Mouse (Mus musculus) Patski (cell line): ENCODE measurements around the gene Hras. TPM values are rescaled to one million over a fixed set of nuclear protein-coding genes. Genes with fewer than 3 reads are reported as not detected.

ENCODE experiments used
- ATAC-seq: fragments of 100-300 bp; one replicate; pipeline ENCODE4 v1.8.0; 2021
- CTCF ChIA-PET: fragments of 350-600 bp; sonication (Branson Sonifier 250); formaldehyde crosslinking; loops from one replicate; lab custom pipeline; 2022; ENCODE audit warnings: inconsistent platforms; lab: Charles Lee
- POLR2A ChIA-PET: fragments of 350-600 bp; sonication (Branson Sonifier 250); formaldehyde crosslinking; loops from one replicate; lab custom pipeline; 2022; ENCODE audit warnings: antibody characterized with exemption, inconsistent platforms; lab: Charles Lee
- DNase-seq: peaks from one replicate; pipeline ENCODE4 v3.0.0-alpha.2; 2011; ENCODE audit warnings: low read depth, low spot score
- H3K27me3 ChIP-seq: fragments of 371-371 bp; one replicate; pipeline ENCODE4 v1.5.1; 2021
- CTCF ChIP-seq: fragments of 100-300 bp; IDR thresholded peaks from one replicate; pipeline ENCODE4 v1.5.1; 2021
- in situ Hi-C: fragments of 300-500 bp; cut with MboI; formaldehyde crosslinking; loops from 3 replicates; pipeline ENCODE4 v1.11.1; 2018; ENCODE audit warnings: low pct_unique_long_range_greater_than_20kb, mixed read lengths
- polyA plus RNA-seq: library from polyadenylated mRNA; unstranded; gene quantifications from one replicate; pipeline ENCODE4 v1.2.3, GENCODE M21; 2021

Gene Hras
- polyA plus RNA-seq, result 80.1 TPM

DNA sequence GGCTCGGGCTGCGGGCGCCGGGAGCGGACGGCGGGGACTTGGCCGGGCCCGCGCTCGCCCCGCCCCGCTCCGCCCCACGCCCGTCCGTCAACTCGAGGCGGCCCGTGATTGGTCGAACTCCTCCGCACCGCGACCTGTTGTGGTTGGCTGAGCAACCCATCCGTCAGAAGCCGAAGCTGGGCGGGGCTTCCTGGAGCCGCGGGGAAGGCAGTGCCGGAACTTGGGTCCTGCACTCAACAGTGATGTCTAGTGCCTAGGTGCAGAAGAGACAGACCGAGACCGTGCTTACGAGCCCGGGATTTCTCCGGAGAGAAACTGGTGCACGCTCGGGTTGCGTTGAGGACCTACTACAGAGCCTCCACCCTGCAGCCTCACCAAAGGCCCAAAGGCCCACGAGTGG is at the start of gene Hras, which contains the start of gene Lrrc56:
TSS of gene Hras (minus strand) at position 58 of the 400 bp plus-strand sequence.
TSS of gene Lrrc56 (plus strand) at position 210 of the 400 bp plus-strand sequence.
- no peaks in the 10 kb centered on the region for H3K27me3 ChIP-seq
- ChIA-PET CTCF (no interaction called here), POLR2A (interaction anchor here (0.6 to 3.1 kb wide), 7 partner anchors 17 to 709 kb away, joined by 3 to 14 read pairs (median 4); partner anchors contain the start of gene Rassf7)
- DNase-seq (peak; percentile 86), ATAC-seq (peak; percentile 90)
- TF ChIP-seq CTCF, result no peak
- in situ Hi-C loops, result no loop called here

DNA sequence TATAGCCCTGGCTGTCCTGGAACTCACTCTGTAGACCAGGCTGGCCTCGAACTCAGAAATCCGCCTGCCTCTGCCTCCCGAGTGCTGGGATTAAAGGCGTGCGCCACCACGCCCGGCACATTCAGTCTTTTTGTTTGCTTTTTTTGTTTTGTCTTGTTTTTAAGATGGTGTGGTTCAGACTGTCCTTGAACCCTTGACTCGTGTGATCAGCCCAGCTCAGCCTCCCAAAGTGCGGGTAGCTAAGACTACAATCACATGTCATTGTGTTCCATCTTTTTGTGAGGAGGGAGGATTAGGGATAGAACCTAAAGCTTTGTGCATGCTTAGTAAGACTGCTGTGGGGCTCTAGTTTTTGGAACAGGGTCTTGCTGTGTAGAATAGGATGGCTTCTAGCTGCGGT is 37.7 kb upstream of the Hras start:
- TF ChIP-seq CTCF, result no peak
- ChIA-PET CTCF (no interaction called here), POLR2A (interaction anchor here (1.3 kb wide), 1 partner anchor 11 kb away, joined by 3 read pairs; no protein-coding TSS in a partner anchor)
- no peaks in the 10 kb centered on the region for H3K27me3 ChIP-seq
- DNase-seq (no peak), ATAC-seq (no peak)
- in situ Hi-C loops, result no loop called here

DNA sequence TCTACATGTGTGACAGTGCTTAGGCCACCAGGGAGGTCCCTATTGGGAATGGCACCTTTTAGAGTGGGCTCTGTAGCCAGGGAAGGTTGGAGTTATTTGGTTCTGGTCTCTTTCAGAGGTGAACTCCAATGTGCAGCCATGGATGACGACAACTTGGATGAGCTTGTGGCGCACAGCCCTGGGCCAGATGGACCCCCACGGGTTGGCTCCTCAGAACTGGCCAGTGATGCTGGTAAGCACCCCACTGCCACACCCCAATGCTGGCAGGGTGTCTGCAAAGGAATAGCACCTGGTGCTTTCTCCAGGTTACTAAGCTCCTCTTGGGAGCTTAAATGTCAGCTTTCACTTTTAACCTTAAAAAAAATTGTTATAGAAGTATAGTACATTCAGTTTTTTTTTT is 37.3 kb upstream of the Hras start:
- DNase-seq, result no peak
- in situ Hi-C loops, result no loop called here
- no peaks in the 10 kb centered on the region for H3K27me3 ChIP-seq
- ChIA-PET CTCF (no interaction called here), POLR2A (interaction anchor here (1.3 kb wide), 1 partner anchor 10 kb away, joined by 3 read pairs; no protein-coding TSS in a partner anchor)
- ATAC-seq, result no peak
- no peak for TF ChIP-seq CTCF

DNA sequence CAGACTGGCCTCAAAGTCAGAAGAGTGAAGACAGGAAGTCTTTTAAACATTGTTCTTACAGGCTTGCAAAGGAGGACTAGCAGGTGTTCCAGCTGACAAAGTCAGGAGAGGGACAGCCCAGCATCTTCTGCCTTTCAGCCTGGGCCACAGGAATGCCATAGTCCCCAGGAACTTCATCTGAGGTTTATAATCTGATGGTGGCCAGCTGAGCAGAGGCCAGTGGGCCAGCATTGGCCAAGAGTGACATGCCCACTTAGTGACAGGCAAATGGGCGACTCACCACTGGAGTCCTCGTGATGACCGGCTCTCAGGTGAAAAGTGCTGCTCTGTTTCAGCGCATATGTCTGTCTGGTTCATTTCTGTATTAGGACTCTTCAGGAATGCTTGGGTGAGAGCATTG is 36.8 kb upstream of the Hras start:
- POLR2A ChIA-PET, result no interaction called here
- ATAC-seq (no peak), DNase-seq (no peak)
- no peaks in the 10 kb centered on the region for H3K27me3 ChIP-seq
- CTCF ChIA-PET, result no interaction called here
- TF ChIP-seq CTCF, result no peak
- in situ Hi-C loops, result no loop called here

DNA sequence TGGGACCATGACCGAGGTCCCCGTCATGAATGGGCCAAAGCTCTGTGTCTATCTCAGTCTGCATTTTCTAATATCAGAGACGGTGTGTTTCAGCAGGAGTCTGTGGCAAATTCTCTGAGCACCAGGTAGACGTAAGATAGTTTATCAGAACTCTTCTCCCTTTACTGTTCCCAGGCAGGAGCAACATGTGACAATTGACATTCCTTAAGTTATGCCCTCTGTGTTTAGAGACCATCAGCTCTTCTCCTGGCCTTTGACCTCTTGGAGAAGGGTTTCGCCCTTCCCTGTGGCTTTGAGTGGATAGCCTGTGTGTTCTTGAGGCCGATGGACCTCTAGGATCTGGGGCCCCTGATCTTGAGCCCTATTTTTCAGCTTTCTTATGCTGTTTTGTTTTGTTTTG is 35.9 kb upstream of the Hras start:
- no peak for ATAC-seq
- CTCF ChIA-PET, result interaction anchor here (1.3 to 2.1 kb wide), 2 partner anchors 10 to 11 kb away, joined by 4 to 9 read pairs; no protein-coding TSS in a partner anchor
- in situ Hi-C loops, result no loop called here
- POLR2A ChIA-PET, result interaction anchor here (0.8 kb wide), 1 partner anchor 9 kb away, joined by 3 read pairs; no protein-coding TSS in a partner anchor
- no peaks in the 10 kb centered on the region for H3K27me3 ChIP-seq
- DNase-seq, result no peak
- no peak for TF ChIP-seq CTCF

DNA sequence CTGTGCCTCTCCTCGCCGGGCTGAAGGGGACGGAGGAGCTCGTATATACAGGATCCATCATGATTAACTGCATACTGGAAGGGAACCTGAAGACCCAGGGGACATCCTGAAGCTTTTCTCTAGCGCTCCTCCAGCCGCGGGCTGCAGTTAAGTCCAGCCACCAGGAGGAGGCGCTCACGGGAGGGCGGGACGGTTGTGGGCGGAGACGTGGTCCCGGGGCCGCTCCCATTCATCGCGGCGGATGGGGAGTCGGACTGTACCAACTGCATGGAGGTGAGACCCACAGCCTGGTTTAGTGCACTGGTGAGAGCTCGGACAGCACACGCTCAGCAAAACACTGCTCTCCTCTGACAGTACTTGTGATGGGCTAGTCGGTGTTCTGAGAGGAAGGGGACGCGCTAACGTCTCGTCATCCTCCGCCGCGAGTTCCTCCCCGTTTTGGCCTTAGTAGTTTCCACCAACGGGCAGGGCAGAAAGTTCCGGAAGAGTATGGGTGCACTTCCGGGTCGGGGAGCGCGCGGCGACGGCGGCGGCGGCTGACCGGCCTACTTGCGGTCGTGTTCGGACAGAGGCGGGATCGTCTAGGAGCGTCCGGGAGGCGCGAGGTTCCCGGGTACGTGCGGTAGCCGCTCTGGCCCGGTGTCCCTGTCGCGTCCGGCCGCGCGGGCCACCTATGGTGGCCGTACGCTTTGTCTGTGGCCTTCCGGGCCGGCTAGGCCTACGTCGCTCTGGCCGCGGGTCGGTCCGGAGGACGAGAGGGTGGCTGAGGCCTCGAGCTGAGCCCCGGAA is 34.7 kb upstream of the Hras start, which contains the start of gene Phrf1:
TSS of gene Phrf1 (plus strand) at position 506 of the 789 bp plus-strand sequence.
- no peak for TF ChIP-seq CTCF
- ATAC-seq (peak; percentile 83), DNase-seq (peak; percentile 84)
- H3K27me3 ChIP-seq, result no peaks in the 10 kb centered on the region
- ChIA-PET POLR2A (interaction anchor here (1.1 to 1.5 kb wide), 2 partner anchors 18 to 36 kb away, joined by 4 to 5 read pairs; no protein-coding TSS in a partner anchor), CTCF (interaction anchor here (1.3 to 2.1 kb wide), 4 partner anchors 9 to 13 kb away, joined by 4 to 9 read pairs (median 5); no protein-coding TSS in a partner anchor)
- in situ Hi-C loops, result no loop called here

DNA sequence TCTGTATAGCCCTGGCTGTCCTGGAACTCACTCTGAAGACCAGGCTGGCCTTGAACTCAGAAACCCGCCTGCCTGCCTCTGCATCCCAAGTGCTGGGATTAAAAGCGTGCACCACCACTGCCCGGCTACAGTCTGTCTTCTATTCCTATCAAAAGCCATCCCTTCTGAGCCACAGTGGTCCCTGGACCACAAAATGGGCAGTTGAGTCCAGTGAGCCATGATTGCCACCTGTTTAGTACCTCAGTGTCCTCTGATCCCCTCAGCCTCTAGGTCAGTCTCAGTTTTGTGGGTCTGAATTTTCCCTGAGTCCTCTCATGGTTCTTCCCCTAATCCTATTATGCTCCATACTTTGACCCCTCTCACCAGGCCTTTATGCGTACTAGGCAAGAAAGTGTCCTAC is 34.0 kb upstream of the Hras start:
- ChIA-PET CTCF (interaction anchor here (1.5 to 2.1 kb wide), 3 partner anchors 9 to 14 kb away, joined by 4 to 9 read pairs (median 6); no protein-coding TSS in a partner anchor), POLR2A (interaction anchor here (1.5 kb wide), 1 partner anchor 35 kb away, joined by 5 read pairs; no protein-coding TSS in a partner anchor)
- no peaks in the 10 kb centered on the region for H3K27me3 ChIP-seq
- TF ChIP-seq CTCF, result no peak
- ATAC-seq, result peak; percentile 9
- no peak for DNase-seq
- in situ Hi-C loops, result no loop called here

DNA sequence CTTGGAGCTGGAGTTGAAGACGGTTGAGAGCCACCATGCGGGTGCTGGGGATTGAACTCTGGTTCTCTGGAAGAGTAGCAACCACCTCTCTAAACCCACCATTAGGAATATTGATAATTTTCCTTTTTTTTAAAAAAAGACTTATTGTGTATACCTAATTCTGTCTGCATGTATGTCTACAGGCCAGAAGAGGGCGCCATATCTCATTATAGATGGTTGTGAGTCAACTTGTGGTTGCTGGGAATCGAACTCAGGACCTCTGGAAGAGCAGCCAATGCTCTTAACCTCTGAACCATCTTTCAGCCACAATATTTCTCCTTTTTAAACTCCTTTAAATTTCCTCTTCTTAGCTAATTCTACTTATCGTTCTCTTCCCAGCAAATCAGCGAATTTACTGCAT is 32.7 kb upstream of the Hras start:
- H3K27me3 ChIP-seq, result no peaks in the 10 kb centered on the region
- POLR2A ChIA-PET, result no interaction called here
- no peak for ATAC-seq
- in situ Hi-C loops, result no loop called here
- DNase-seq, result no peak
- CTCF ChIA-PET, result interaction anchor here (0.9 kb wide), 1 partner anchor 12 kb away, joined by 3 read pairs; no protein-coding TSS in a partner anchor
- no peak for TF ChIP-seq CTCF

DNA sequence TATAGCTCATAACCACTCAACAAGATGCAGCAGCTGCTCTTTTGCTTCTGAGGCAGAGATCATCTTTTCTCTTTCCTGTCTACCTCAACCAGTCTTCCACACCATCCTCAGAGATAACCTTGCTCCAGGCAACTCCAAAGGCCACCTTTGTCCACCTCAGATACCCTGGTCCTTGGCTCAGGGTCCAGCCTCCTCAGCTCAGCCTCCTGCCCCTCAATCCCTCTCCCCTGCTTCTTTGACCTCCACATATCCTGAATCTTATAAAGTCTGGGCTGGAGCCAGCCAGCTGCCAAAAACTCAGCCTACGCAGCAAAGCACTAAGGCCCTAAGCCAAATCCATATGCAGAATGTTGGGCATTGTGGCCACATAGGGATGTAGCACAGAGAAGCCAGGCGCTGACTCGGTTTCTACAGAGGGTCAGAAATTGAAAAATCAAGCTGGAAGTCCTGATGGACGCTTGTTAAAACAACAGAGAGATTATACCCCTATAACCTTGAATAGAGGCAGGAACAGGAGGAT is 29.0 kb upstream of the Hras start:
- TF ChIP-seq CTCF, result no peak
- in situ Hi-C loops, result no loop called here
- H3K27me3 ChIP-seq, result no peaks in the 10 kb centered on the region
- ChIA-PET CTCF (interaction anchor here (0.6 kb wide), 1 partner anchor 22 kb away, joined by 3 read pairs; no protein-coding TSS in a partner anchor), POLR2A (no interaction called here)
- ATAC-seq (no peak), DNase-seq (no peak)

DNA sequence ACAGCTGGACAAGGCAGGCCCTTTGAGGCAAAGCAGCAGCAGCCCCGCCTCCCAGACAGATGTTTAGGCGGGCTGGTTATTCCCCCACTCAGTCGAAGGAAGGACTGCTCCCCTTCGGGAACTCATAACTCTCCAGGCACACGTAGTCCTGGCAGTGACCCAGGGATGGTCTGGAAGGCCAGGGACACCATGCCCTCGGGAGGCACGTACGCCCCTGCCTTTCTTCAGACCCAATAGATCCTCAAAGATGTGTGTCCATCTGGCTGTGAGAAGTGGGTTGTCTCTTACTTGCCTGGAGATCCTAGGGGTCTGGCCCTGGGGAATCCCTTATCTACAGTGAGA is 28.3 kb upstream of the Hras start:
- no peaks in the 10 kb centered on the region for H3K27me3 ChIP-seq
- ATAC-seq, result no peak
- in situ Hi-C loops, result no loop called here
- CTCF ChIA-PET, result no interaction called here
- TF ChIP-seq CTCF, result no peak
- POLR2A ChIA-PET, result no interaction called here
- no peak for DNase-seq
